Mouse (Mus musculus): ENCODE measurements around the gene Rtn3.

- no peak for TF ChIP-seq CTCF (IDR thresholded peaks at IDR 0.05; ENCODE audit: low read depth)
- TF ChIP-seq EP300 (optimal IDR thresholded peaks at IDR 0.05), result no peak
Measured at GRCm38 (mm10) chr19:7524879-7525278, 41.8 kb upstream of the Rtn3 start.
